In the genomic region with DNA sequence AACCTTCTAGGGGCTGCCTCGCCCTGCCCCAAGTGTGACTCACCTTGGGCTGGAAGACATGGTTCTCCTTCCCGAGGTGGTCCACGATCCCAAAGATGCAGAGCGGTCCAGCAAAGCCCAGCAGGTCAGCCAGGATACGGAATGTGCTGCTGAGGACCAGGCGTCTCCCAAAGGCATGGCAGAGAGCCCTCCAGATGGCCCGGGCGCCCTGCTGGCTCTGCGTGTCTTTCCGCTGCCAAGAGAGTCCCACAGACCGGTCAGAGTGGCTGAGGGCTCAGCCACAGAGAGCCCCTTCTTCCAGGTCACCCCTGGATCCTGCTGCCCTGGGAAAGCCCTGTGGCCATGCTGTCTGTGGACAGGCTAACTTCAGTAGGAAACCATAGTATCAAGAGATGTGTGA, we compare ENCODE assay signal across 16 mouse cellular contexts.
"Had no signal": no experiment of that assay in that cellular context is flagged by ENCODE, and none has a peak within 500 bp of the region (broad histone marks: within the 10 kb centered on the region; RNA-seq: fewer than 3 reads in every experiment).

No protein-coding gene starts in this region.

- H3K4me3 ChIP-seq: kidney, embryonic 15.5 days; left cerebral cortex, adult 2 months; limb, embryonic 10.5 days; liver, embryonic 15.5 days; midbrain, embryonic 10.5 days; midbrain, embryonic 15.5 days; neural tube, embryonic 12.5 days had no signal

- H3K36me3 ChIP-seq: kidney, embryonic 15.5 days; limb, embryonic 10.5 days; liver, embryonic 15.5 days; midbrain, embryonic 10.5 days; midbrain, embryonic 15.5 days; neural tube, embryonic 12.5 days had no signal

- H3K4me2 ChIP-seq: kidney, embryonic 15.5 days; liver, embryonic 11.5 days; liver, embryonic 15.5 days; midbrain, embryonic 15.5 days; neural tube, embryonic 12.5 days had no signal

- DNase-seq: kidney, postnatal 14 days; lung, adult 2 months; lung, postnatal 36 days; right cerebral cortex, postnatal 4 days; spleen, adult 18-20 months; thymus, adult 18-20 months; thymus, postnatal 25 days had no signal

- H3K27me3 ChIP-seq: liver, embryonic 15.5 days; midbrain, embryonic 15.5 days; neural tube, embryonic 12.5 days had no signal

- ATAC-seq: lung, postnatal 0 days; midbrain, embryonic 15.5 days had no signal

- H3K9ac ChIP-seq: kidney, embryonic 15.5 days; liver, embryonic 15.5 days; midbrain, embryonic 15.5 days; neural tube, embryonic 12.5 days had no signal

- H3K4me1 ChIP-seq: kidney, embryonic 15.5 days; limb, embryonic 10.5 days; liver, embryonic 15.5 days; neural tube, embryonic 12.5 days had no signal

- H3K9me3 ChIP-seq: kidney, embryonic 15.5 days; limb, embryonic 10.5 days; liver, embryonic 15.5 days; midbrain, embryonic 10.5 days; midbrain, embryonic 15.5 days; neural tube, embryonic 12.5 days had no signal

- H3K27ac ChIP-seq: kidney, embryonic 15.5 days; left cerebral cortex, adult 2 months; limb, embryonic 10.5 days; liver, embryonic 15.5 days; midbrain, embryonic 10.5 days; midbrain, embryonic 15.5 days; neural tube, embryonic 12.5 days had no signal
